27 mouse cellular contexts compared by ENCODE assay signal in genomic region chr6:87021791-87022190, GRCm38 (mm10).
"Had no signal": no experiment of that assay in that cellular context is flagged by ENCODE, and none has a peak within 500 bp of the region (broad histone marks: within the 10 kb centered on the region; RNA-seq: fewer than 3 reads in every experiment).

No protein-coding gene starts in this region.

- H3K4me2 ChIP-seq: heart, embryonic 12.5 days; hindbrain, embryonic 12.5 days; hindbrain, embryonic 14.5 days; intestine, embryonic 15.5 days; limb, embryonic 13.5 days; limb, embryonic 15.5 days; liver, embryonic 12.5 days had no signal

- H3K9me3 ChIP-seq: intestine, embryonic 15.5 days; limb, embryonic 15.5 days had no signal

- H3K4me1 ChIP-seq: hindbrain, embryonic 10.5 days; hindbrain, embryonic 12.5 days; intestine, embryonic 15.5 days; limb, embryonic 13.5 days; limb, embryonic 15.5 days had no signal

- H3K4me3 ChIP-seq: gastrocnemius, adult 2 months; heart, embryonic 10.5 days; heart, embryonic 12.5 days; hindbrain, embryonic 10.5 days; hindbrain, embryonic 12.5 days; intestine, embryonic 15.5 days; limb, embryonic 13.5 days; limb, embryonic 15.5 days; liver, embryonic 12.5 days had no signal

- DNase-seq: gastrocnemius, adult 2 months; gastrocnemius, postnatal 14 days; gastrocnemius, postnatal 36 days; heart, adult 11 months; heart, postnatal 10 days; heart, postnatal 4 days; kidney, adult 18-20 months; kidney, adult 8-10 months; kidney, postnatal 14 days; kidney, postnatal 36 days; layer of hippocampus, adult 9-11 months; layer of hippocampus, postnatal 36 days; left cerebral cortex, postnatal 4 days had no signal

- H3K9ac ChIP-seq: heart, embryonic 12.5 days; hindbrain, embryonic 14.5 days; intestine, embryonic 15.5 days; limb, embryonic 13.5 days; limb, embryonic 15.5 days; liver, embryonic 12.5 days; liver, embryonic 14.5 days had no signal

- ATAC-seq: hindbrain, embryonic 16.5 days; inflammation-experienced regulatory T-cells, adult 6 months; intestine, embryonic 15.5 days; intestine, postnatal 0 days; liver, embryonic 12.5 days had no signal

- H3K27me3 ChIP-seq: heart, embryonic 12.5 days; hindbrain, embryonic 12.5 days; intestine, embryonic 15.5 days; limb, embryonic 13.5 days; limb, embryonic 15.5 days; liver, embryonic 12.5 days had no signal

- H3K27ac ChIP-seq: gastrocnemius, adult 2 months; heart, embryonic 10.5 days; hindbrain, embryonic 10.5 days; hindbrain, embryonic 12.5 days; hindbrain, embryonic 14.5 days; intestine, embryonic 15.5 days; kidney, postnatal 0 days; limb, embryonic 13.5 days; limb, embryonic 15.5 days; liver, embryonic 12.5 days; liver, embryonic 14.5 days had no signal
